9 mouse cellular contexts compared by ENCODE assay signal in genomic region chr4:147935904-147936303, GRCm38 (mm10). TPM values are rescaled to one million over a fixed set of nuclear protein-coding genes. Genes with fewer than 3 reads are reported as not detected.
A peak's percentile ranks its signal among the peaks of the same experiment; 100 is the strongest.
DNase-seq lines count a peak whose midpoint lies in the region; ATAC-seq and TF ChIP-seq lines count a peak whose summit lies in the region.
"Had no signal": no experiment of that assay in that cellular context is flagged by ENCODE, and none has a peak within 500 bp of the region (broad histone marks: within the 10 kb centered on the region; RNA-seq: fewer than 3 reads in every experiment).

No protein-coding gene starts in this region.

- TF ChIP-seq CTCF in MEL (IDR thresholded peaks at IDR 0.05 in 2 of 3, conservative IDR thresholded peaks at IDR 0.05 in 1 of 3; ENCODE audit: control insufficient read depth in 1 of 3, insufficient read depth in 1 of 3, low read depth in 2 of 3, low read length in 3 of 3, poor library complexity in 1 of 3, severe bottlenecking in 1 of 3): no peak

- H3K27me3 ChIP-seq in heart, embryonic 15.5 days: no peaks in the 10 kb centered on the region
- no peaks in the 10 kb centered on the region for H3K27me3 ChIP-seq in MEL (ENCODE audit: control insufficient read depth in 1 of 2, insufficient read depth in 2 of 2, low read length in 2 of 2)
- H3K27me3 ChIP-seq in hindbrain, embryonic 11.5 days (ENCODE audit: control insufficient read depth, insufficient read depth, low read length): no peaks in the 10 kb centered on the region
- H3K27me3 ChIP-seq in midbrain, embryonic 12.5 days: 0 out of 2 replicates have a peak, but pooled peaks cover 10% of the 10 kb centered on the region

- no peak for ATAC-seq in heart, embryonic 15.5 days (replicated peaks; ENCODE audit: insufficient number of reproducible peaks, insufficient read depth, low FRiP score, low read depth)
- no peak for ATAC-seq in hindbrain, embryonic 11.5 days (ENCODE audit: low FRiP score)
- ATAC-seq in midbrain, embryonic 12.5 days (ENCODE audit: low FRiP score, low read depth): no peak
- ATAC-seq in erythroid progenitor cell, adult 5-6 weeks (replicated peaks; ENCODE audit: low FRiP score, poor library complexity, severe bottlenecking): no peak

- H3K4me2 ChIP-seq in heart, embryonic 15.5 days: peak overlapping the region; percentile 85
- H3K4me2 ChIP-seq in hindbrain, embryonic 11.5 days (replicated peaks; ENCODE audit: low read depth, low read length): peak overlapping the region; percentile 90
- H3K4me2 ChIP-seq in midbrain, embryonic 12.5 days (replicated peaks): peak overlapping the region; percentile 86

- no peaks in the 10 kb centered on the region for H3K9me3 ChIP-seq in heart, embryonic 15.5 days (replicated peaks)
- no peaks in the 10 kb centered on the region for H3K9me3 ChIP-seq in MEL (replicated peaks; ENCODE audit: insufficient read depth, low read length)
- no peaks in the 10 kb centered on the region for H3K9me3 ChIP-seq in hindbrain, embryonic 11.5 days (ENCODE audit: control insufficient read depth, low read length)
- H3K9me3 ChIP-seq in midbrain, embryonic 12.5 days: no peaks in the 10 kb centered on the region

- peak overlapping the region; percentile 86 for H3K27ac ChIP-seq in heart, embryonic 15.5 days
- no peak overlapping the region for H3K27ac ChIP-seq in MEL (ENCODE audit: control insufficient read depth, low read depth, low read length)
- no peak overlapping the region for H3K27ac ChIP-seq in hindbrain, embryonic 11.5 days (ENCODE audit: low read depth, low read length)
- H3K27ac ChIP-seq in midbrain, embryonic 12.5 days (replicated peaks): no peak overlapping the region

- peaks cover 3% of the 10 kb centered on the region for H3K79me2 ChIP-seq in MEL (ENCODE audit: control insufficient read depth, insufficient read depth, low read length, poor library complexity)

- WGBS in heart, embryonic 15.5 days: 14% methylated on average over 9 of the region's 9 CpGs
- WGBS in hindbrain, embryonic 11.5 days: 26% methylated on average over 9 of the region's 9 CpGs
- WGBS in midbrain, embryonic 12.5 days: 21% methylated on average over 9 of the region's 9 CpGs

- H3K4me3 ChIP-seq in heart, embryonic 15.5 days: peak overlapping the region; percentile 72
- H3K4me3 ChIP-seq in MEL (ENCODE audit: control insufficient read depth in 1 of 2, insufficient read depth in 1 of 2, low read depth in 2 of 2, low read length in 2 of 2): peak overlapping the region; percentile 73 to 82
- H3K4me3 ChIP-seq in hindbrain, embryonic 11.5 days (ENCODE audit: low read depth, low read length): peak overlapping the region; percentile 62
- H3K4me3 ChIP-seq in midbrain, embryonic 12.5 days: peak overlapping the region; percentile 64

- no peak for TF ChIP-seq POLR2A in MEL (IDR thresholded peaks at IDR 0.05; ENCODE audit: control insufficient read depth in 1 of 2, insufficient read depth in 1 of 2, low read depth in 1 of 2, low read length in 2 of 2, poor library complexity in 1 of 2)

- no peak for TF ChIP-seq RAD21 in MEL (IDR thresholded peaks at IDR 0.05; ENCODE audit: low read depth, low read length)

- DNase-seq in heart, postnatal 4 days: no peak
- DNase-seq in MEL (ENCODE audit: low read depth, low spot score): peak; percentile 33
- DNase-seq in hindbrain, embryonic 11.5 days (ENCODE audit: low spot score): no peak
- DNase-seq in cerebellum, adult 11-12 months: no peak
- no peak for DNase-seq in frontal cortex, postnatal 36 days (ENCODE audit: low spot score in 2 of 2)

- no peaks in the 10 kb centered on the region; the same call in 1 of the 2 replicates for H3K36me3 ChIP-seq in heart, embryonic 15.5 days
- peaks cover 0 to 7% of the 10 kb centered on the region in 2 experiments; a peak in 2 of 4 replicates for H3K36me3 ChIP-seq in MEL (ENCODE audit: control insufficient read depth in 1 of 2, insufficient read depth in 2 of 2, low read length in 2 of 2)
- no peaks in the 10 kb centered on the region for H3K36me3 ChIP-seq in hindbrain, embryonic 11.5 days (ENCODE audit: control insufficient read depth, insufficient read depth, low read length)
- 0 out of 2 replicates have a peak, but pooled peaks cover 5% of the 10 kb centered on the region for H3K36me3 ChIP-seq in midbrain, embryonic 12.5 days

- TF ChIP-seq EP300 in MEL (IDR thresholded peaks at IDR 0.05; ENCODE audit: low read depth in 1 of 2, low read length in 2 of 2): no peak

- H3K9ac ChIP-seq in heart, embryonic 15.5 days: peak overlapping the region; percentile 92
- H3K9ac ChIP-seq in MEL (ENCODE audit: control insufficient read depth, low read depth, low read length, poor library complexity, severe bottlenecking): peak overlapping the region; percentile 79
- peak overlapping the region; percentile 65 for H3K9ac ChIP-seq in hindbrain, embryonic 11.5 days (ENCODE audit: low read depth, low read length)
- peak overlapping the region; percentile 68; the same call in 1 of the 2 replicates for H3K9ac ChIP-seq in midbrain, embryonic 12.5 days (replicated peaks)

- peaks cover 67% of the 10 kb centered on the region for H3K4me1 ChIP-seq in heart, embryonic 15.5 days (replicated peaks)
- peaks cover 7 to 22% of the 10 kb centered on the region in 2 experiments for H3K4me1 ChIP-seq in MEL (ENCODE audit: control insufficient read depth in 1 of 2, insufficient read depth in 2 of 2, low read length in 2 of 2)
- no peaks in the 10 kb centered on the region for H3K4me1 ChIP-seq in hindbrain, embryonic 11.5 days (replicated peaks; ENCODE audit: control insufficient read depth, insufficient read depth, low read length)
- peaks cover 11% of the 10 kb centered on the region; the same call in 1 of the 2 replicates for H3K4me1 ChIP-seq in midbrain, embryonic 12.5 days

TF ChIP-seq in MEL, 35 proteins besides CTCF, POLR2A, EP300 and RAD21 (continues in another document):
- TF ChIP-seq ETS1 (IDR thresholded peaks at IDR 0.05; ENCODE audit: low read depth, low read length): no peak
- TF ChIP-seq ZMIZ1 (IDR thresholded peaks at IDR 0.05; ENCODE audit: low read depth, low read length): no peak
- TF ChIP-seq ZNF384 (IDR thresholded peaks at IDR 0.05; ENCODE audit: low read depth, low read length): no peak
- no peak for TF ChIP-seq MYB (IDR thresholded peaks at IDR 0.05; ENCODE audit: low read depth, low read length)
- no peak for TF ChIP-seq ZKSCAN1 (IDR thresholded peaks at IDR 0.05; ENCODE audit: low read depth, low read length)
- no peak for TF ChIP-seq MEF2A (IDR thresholded peaks at IDR 0.05; ENCODE audit: extremely low read depth, insufficient replicate concordance, low read depth, low read length, poor library complexity, severe bottlenecking)
- TF ChIP-seq ZC3H11A (IDR thresholded peaks at IDR 0.05; ENCODE audit: low read depth, low read length): no peak
- no peak for TF ChIP-seq TBP (IDR thresholded peaks at IDR 0.05; ENCODE audit: low read depth, low read length)
- TF ChIP-seq HCFC1 (IDR thresholded peaks at IDR 0.05; ENCODE audit: low read depth, low read length): no peak
- TF ChIP-seq TAL1 (IDR thresholded peaks at IDR 0.05; ENCODE audit: low read length): no peak

RNA-seq across cellular contexts. Expression of gene Plod1, which starts 0.7 kb away (rescaled TPM):
- polyA plus RNA-seq in heart, embryonic 15.5 days (2015; fragmentation: Nextera tagmentation; extraction: Ambion mirVana): 52.1 and 60.0 TPM in 2 replicates
- total RNA-seq in heart, postnatal 4 days (2021): 10 to 100 TPM; 80.9 to 82.5 TPM
- 7.2 and 8.2 TPM in 2 replicates for total RNA-seq in MEL (2012; rRNA removed)
- 10 to 100 TPM in 1 of 2 experiments, not detected in 1; 20.8 TPM for polyA plus RNA-seq in MEL (2012; ENCODE audit: insufficient read depth in 1 of 2, insufficient read length in 2 of 2, low read depth in 1 of 2, low replicate concordance in 2 of 2, missing spikeins in 1 of 2)
- polyA plus RNA-seq in hindbrain, embryonic 11.5 days (2014; fragmentation: Nextera tagmentation; extraction: Ambion mirVana): 28.2 and 28.7 TPM in 2 replicates
- polyA plus RNA-seq in midbrain, embryonic 12.5 days (2016; fragmentation: Nextera tagmentation; extraction: Ambion mirVana): 25.1 and 27.2 TPM in 2 replicates
- total RNA-seq in erythroid progenitor cell, adult 5-6 weeks (2015; ENCODE audit: low replicate concordance): 3.6 and 5.9 TPM in 2 replicates
- total RNA-seq in erythroid progenitor cell, adult 5-6 weeks (2017; ENCODE audit: low replicate concordance): 4.8 and 5.5 TPM in 2 replicates

RNA-seq across cellular contexts. Expression of gene 2510039O18Rik, which starts 4.8 kb away (rescaled TPM):
- polyA plus RNA-seq in heart, embryonic 15.5 days (2015; fragmentation: Nextera tagmentation; extraction: Ambion mirVana): 12.1 and 17.6 TPM in 2 replicates
- 10 to 100 TPM; 46.8 to 49.3 TPM for total RNA-seq in heart, postnatal 4 days (2021)
- total RNA-seq in MEL (2012; rRNA removed): 41.3 and 48.3 TPM in 2 replicates
- 10 to 100 TPM in 1 of 2 experiments, not detected in 1; 59.9 TPM for polyA plus RNA-seq in MEL (2012; ENCODE audit: insufficient read depth in 1 of 2, insufficient read length in 2 of 2, low read depth in 1 of 2, low replicate concordance in 2 of 2, missing spikeins in 1 of 2)
- 13.6 and 16.7 TPM in 2 replicates for polyA plus RNA-seq in hindbrain, embryonic 11.5 days (2014; fragmentation: Nextera tagmentation; extraction: Ambion mirVana)
- polyA plus RNA-seq in midbrain, embryonic 12.5 days (2016; fragmentation: Nextera tagmentation; extraction: Ambion mirVana): 21.2 and 26.1 TPM in 2 replicates
- total RNA-seq in erythroid progenitor cell, adult 5-6 weeks (2015; ENCODE audit: low replicate concordance): 19.3 and 20.5 TPM in 2 replicates
- 17.7 and 18.9 TPM in 2 replicates for total RNA-seq in erythroid progenitor cell, adult 5-6 weeks (2017; ENCODE audit: low replicate concordance)

RNA-seq across cellular contexts. Expression of gene Mfn2, which starts 31.4 kb away (rescaled TPM):
- 141 and 144 TPM in 2 replicates for polyA plus RNA-seq in heart, embryonic 15.5 days (2015; fragmentation: Nextera tagmentation; extraction: Ambion mirVana)
- total RNA-seq in heart, postnatal 4 days (2021): 100 to 1,000 TPM; 505 to 526 TPM
- total RNA-seq in MEL (2012; rRNA removed): 16.0 and 19.0 TPM in 2 replicates
- 10 to 100 TPM in 1 of 2 experiments, not detected in 1; 32.8 TPM for polyA plus RNA-seq in MEL (2012; ENCODE audit: insufficient read depth in 1 of 2, insufficient read length in 2 of 2, low read depth in 1 of 2, low replicate concordance in 2 of 2, missing spikeins in 1 of 2)
- 33.2 and 39.0 TPM in 2 replicates for polyA plus RNA-seq in hindbrain, embryonic 11.5 days (2014; fragmentation: Nextera tagmentation; extraction: Ambion mirVana)
- 65.1 and 65.4 TPM in 2 replicates for polyA plus RNA-seq in midbrain, embryonic 12.5 days (2016; fragmentation: Nextera tagmentation; extraction: Ambion mirVana)
- 15.1 and 18.0 TPM in 2 replicates for total RNA-seq in erythroid progenitor cell, adult 5-6 weeks (2015; ENCODE audit: low replicate concordance)
- 6.8 and 17.8 TPM in 2 replicates for total RNA-seq in erythroid progenitor cell, adult 5-6 weeks (2017; ENCODE audit: low replicate concordance)

RNA-seq across cellular contexts. Expression of gene Nppb, which starts 49.7 kb away (rescaled TPM):
- polyA plus RNA-seq in heart, embryonic 15.5 days (2015; fragmentation: Nextera tagmentation; extraction: Ambion mirVana): 130 and 171 TPM in 2 replicates
- total RNA-seq in heart, postnatal 4 days (2021): 100 to 1,000 TPM; 736 to 787 TPM
- total RNA-seq in MEL (2012; rRNA removed): not detected in 2 replicates
- not detected for polyA plus RNA-seq in MEL (2012; ENCODE audit: insufficient read depth in 1 of 2, insufficient read length in 2 of 2, low read depth in 1 of 2, low replicate concordance in 2 of 2, missing spikeins in 1 of 2)
- polyA plus RNA-seq in hindbrain, embryonic 11.5 days (2014; fragmentation: Nextera tagmentation; extraction: Ambion mirVana): 0.23 and 0.39 TPM in 2 replicates
- not detected in 2 replicates for polyA plus RNA-seq in midbrain, embryonic 12.5 days (2016; fragmentation: Nextera tagmentation; extraction: Ambion mirVana)
- not detected in 2 replicates for total RNA-seq in erythroid progenitor cell, adult 5-6 weeks (2015; ENCODE audit: low replicate concordance)
- not detected in 2 replicates for total RNA-seq in erythroid progenitor cell, adult 5-6 weeks (2017; ENCODE audit: low replicate concordance)
- polyA plus RNA-seq: large intestine, adult 2 months had no signal
